Mouse (Mus musculus): ENCODE data around the gene Bcl7b. TPM values are rescaled to one million over a fixed set of nuclear protein-coding genes. Genes with fewer than 3 reads are reported as not detected.

Gene Bcl7b
- total RNA-seq, 1 experiment from 2014 or later, result 64.0 TPM

- no peak for DNase-seq
Observed at GRCm38 (mm10) chr5:135169479-135169878, 1.4 kb downstream of the Bcl7b start.

- DNase-seq, result no peak
Observed at GRCm38 (mm10) chr5:135171688-135172220, 3.7 kb downstream of the Bcl7b start.

- no peak for DNase-seq
Observed at GRCm38 (mm10) chr5:135172986-135173385, 4.9 kb downstream of the Bcl7b start.

GRCm38 (mm10) chr5:135175086-135175485 is 7.0 kb downstream of the Bcl7b start:
- DNase-seq, result no peak

GRCm38 (mm10) chr5:135178523-135178922 is 10.4 kb downstream of the Bcl7b start:
- DNase-seq, result no peak

GRCm38 (mm10) chr5:135178996-135179395 is 10.9 kb downstream of the Bcl7b start:
- DNase-seq, result no peak

- no peak for DNase-seq
Observed at GRCm38 (mm10) chr5:135179616-135180015, 11.5 kb downstream of the Bcl7b start.

- DNase-seq, result no peak
Observed at GRCm38 (mm10) chr5:135180796-135181195, 12.7 kb downstream of the Bcl7b start.

- no peak for DNase-seq
Observed at GRCm38 (mm10) chr5:135181776-135182175, 13.7 kb downstream of the Bcl7b start.

GRCm38 (mm10) chr5:135183131-135183861 is 15.2 kb downstream of the Bcl7b start:
- DNase-seq, result no peak

- no peak for DNase-seq
Observed at GRCm38 (mm10) chr5:135185016-135185415, 16.9 kb downstream of the Bcl7b start.

- DNase-seq, result no peak
Observed at GRCm38 (mm10) chr5:135185596-135185995, 17.5 kb downstream of the Bcl7b start.

GRCm38 (mm10) chr5:135186231-135186620 is 18.1 kb downstream of the Bcl7b start:
- DNase-seq, result no peak

GRCm38 (mm10) chr5:135186621-135187348 is 18.7 kb downstream of the Bcl7b start, which contains the start of gene Baz1b:
TSS of gene Baz1b (plus strand) at chr5:135187264.
- peak; percentile 97 for DNase-seq

- DNase-seq, result peak; percentile 84
Observed at GRCm38 (mm10) chr5:135187349-135188213, 19.5 kb downstream of the Bcl7b start.

- DNase-seq, result no peak
Observed at GRCm38 (mm10) chr5:135188214-135188554, 20.1 kb downstream of the Bcl7b start.

- no peak for DNase-seq
Observed at GRCm38 (mm10) chr5:135189281-135190022, 21.4 kb downstream of the Bcl7b start.

GRCm38 (mm10) chr5:135191620-135192019 is 23.5 kb downstream of the Bcl7b start:
- peak; percentile 41 for DNase-seq

GRCm38 (mm10) chr5:135192431-135192830 is 24.3 kb downstream of the Bcl7b start:
- no peak for DNase-seq

GRCm38 (mm10) chr5:135196367-135196766 is 28.3 kb downstream of the Bcl7b start:
- DNase-seq, result no peak

GRCm38 (mm10) chr5:135202763-135203162 is 34.7 kb downstream of the Bcl7b start:
- DNase-seq, result no peak

- DNase-seq, result no peak
Observed at GRCm38 (mm10) chr5:135208197-135208596, 40.1 kb downstream of the Bcl7b start.

Measured in adrenal gland, postnatal 25 days (tissue).